Mouse (Mus musculus) heart, embryonic 15.5 days (tissue): ENCODE results near the gene Clec12a. TPM values are rescaled to one million over a fixed set of nuclear protein-coding genes. Genes with fewer than 3 reads are reported as not detected.

Experiments
- ATAC-seq: fragments of 200-750 bp; cut with Nextera tagmentation; replicated peaks from 2 replicates; pipeline ENCODE4 v1.8.0; 2017; ENCODE audit warnings: low read depth, moderate TSS enrichment; ENCODE audit not compliant: insufficient number of reproducible peaks, insufficient read depth, low FRiP score
- H3K27ac ChIP-seq: fragments of 300-500 bp; sonication (generic); 2 replicates; pipeline ENCODE4 v1.5.1; 2015; ENCODE audit warnings: mild to moderate bottlenecking, inconsistent platforms
- H3K27me3 ChIP-seq: fragments of 300-500 bp; sonication (generic); 2 replicates; pipeline ENCODE4 v1.6.1; 2015; ENCODE audit warnings: inconsistent platforms
- H3K36me3 ChIP-seq: fragments of 300-500 bp; sonication (generic); 2 replicates; pipeline ENCODE4 v1.6.1; 2015; ENCODE audit warnings: mild to moderate bottlenecking, inconsistent platforms
- H3K4me1 ChIP-seq: fragments of 300-500 bp; sonication (generic); replicated peaks from 2 replicates; pipeline ENCODE4 v1.6.1; 2015; ENCODE audit warnings: inconsistent platforms
- H3K4me2 ChIP-seq: fragments of 300-500 bp; sonication (generic); 2 replicates; pipeline ENCODE4 v1.6.1; 2015; ENCODE audit warnings: inconsistent platforms, mild to moderate bottlenecking, moderate library complexity
- H3K4me3 ChIP-seq: fragments of 300-500 bp; sonication (generic); 2 replicates; pipeline ENCODE4 v1.5.1; 2015; ENCODE audit warnings: mild to moderate bottlenecking, inconsistent platforms
- H3K9ac ChIP-seq: fragments of 300-500 bp; sonication (generic); 2 replicates; pipeline ENCODE4 v1.6.1; 2015; ENCODE audit warnings: mild to moderate bottlenecking, inconsistent platforms
- H3K9me3 ChIP-seq: fragments of 300-500 bp; sonication (generic); replicated peaks from 2 replicates; pipeline ENCODE4 v1.6.1; 2016; ENCODE audit warnings: inconsistent platforms
- WGBS: fragments of 180-500 bp; shearing (Covaris S2); methylation state at CpG from one replicate; pipeline ENCODE4 v1.1.7; 2015; ENCODE audit warnings: mixed read lengths; 5-methylcytosine and 5-hydroxymethylcytosine counted together
- polyA plus RNA-seq: library from polyadenylated mRNA; unstranded; fragments of >200 nt; fragmentation: Nextera tagmentation; extraction: Ambion mirVana; gene quantifications from 2 replicates; pipeline ENCODE4 v1.2.1, GENCODE M21; 2015

Clec12a gene
- polyA plus RNA-seq, 1 experiment from 2014 or later = 0.60 TPM

- Histone ChIP-seq H3K9me3 (no peaks in the 10 kb centered on the region), H3K4me1 (no peaks in the 10 kb centered on the region; the same call in 1 of the 2 replicates), H3K4me3 (no peak overlapping the region), H3K36me3 (no peaks in the 10 kb centered on the region), H3K9ac (no peak overlapping the region), H3K27me3 (no peaks in the 10 kb centered on the region), H3K27ac (no peak overlapping the region), H3K4me2 (no peak overlapping the region)
- WGBS = 59% methylated on average over 1 of the region's 1 CpGs
- ATAC-seq = no peak
These were observed 4.7 kb upstream of the Clec12a start for GRCm38 (mm10) chr6:129337751-129338150.

DNA sequence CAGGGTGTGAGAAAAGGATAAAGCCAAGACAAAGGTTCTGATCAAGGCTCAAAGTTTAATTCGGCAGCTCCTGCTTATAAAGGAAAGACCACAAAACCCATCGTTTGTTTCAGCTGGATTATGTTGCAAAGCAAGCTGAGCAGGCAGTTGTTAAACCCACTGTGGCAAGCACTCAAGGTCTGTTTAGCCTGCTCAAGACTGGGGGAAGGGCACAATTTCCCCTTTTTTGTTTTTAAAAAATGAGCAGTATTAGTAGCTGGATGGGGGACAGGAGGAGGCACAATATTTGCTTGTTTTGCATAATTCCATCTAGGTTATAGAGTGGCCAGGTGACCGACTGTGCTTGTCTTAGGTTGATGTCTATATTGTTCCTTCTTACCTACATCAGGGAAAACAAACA lies 1.9 kb downstream of the Clec12a start:
- H3K4me1 ChIP-seq = no peaks in the 10 kb centered on the region
- H3K36me3 ChIP-seq = no peaks in the 10 kb centered on the region
- no peaks in the 10 kb centered on the region for H3K27me3 ChIP-seq
- no peak overlapping the region for H3K27ac ChIP-seq
- WGBS = 69% methylated on average over 3 of the region's 3 CpGs
- H3K9me3 ChIP-seq = no peaks in the 10 kb centered on the region
- H3K9ac ChIP-seq = no peak overlapping the region
- H3K4me3 ChIP-seq = no peak overlapping the region
- ATAC-seq = no peak
- H3K4me2 ChIP-seq = no peak overlapping the region

DNA sequence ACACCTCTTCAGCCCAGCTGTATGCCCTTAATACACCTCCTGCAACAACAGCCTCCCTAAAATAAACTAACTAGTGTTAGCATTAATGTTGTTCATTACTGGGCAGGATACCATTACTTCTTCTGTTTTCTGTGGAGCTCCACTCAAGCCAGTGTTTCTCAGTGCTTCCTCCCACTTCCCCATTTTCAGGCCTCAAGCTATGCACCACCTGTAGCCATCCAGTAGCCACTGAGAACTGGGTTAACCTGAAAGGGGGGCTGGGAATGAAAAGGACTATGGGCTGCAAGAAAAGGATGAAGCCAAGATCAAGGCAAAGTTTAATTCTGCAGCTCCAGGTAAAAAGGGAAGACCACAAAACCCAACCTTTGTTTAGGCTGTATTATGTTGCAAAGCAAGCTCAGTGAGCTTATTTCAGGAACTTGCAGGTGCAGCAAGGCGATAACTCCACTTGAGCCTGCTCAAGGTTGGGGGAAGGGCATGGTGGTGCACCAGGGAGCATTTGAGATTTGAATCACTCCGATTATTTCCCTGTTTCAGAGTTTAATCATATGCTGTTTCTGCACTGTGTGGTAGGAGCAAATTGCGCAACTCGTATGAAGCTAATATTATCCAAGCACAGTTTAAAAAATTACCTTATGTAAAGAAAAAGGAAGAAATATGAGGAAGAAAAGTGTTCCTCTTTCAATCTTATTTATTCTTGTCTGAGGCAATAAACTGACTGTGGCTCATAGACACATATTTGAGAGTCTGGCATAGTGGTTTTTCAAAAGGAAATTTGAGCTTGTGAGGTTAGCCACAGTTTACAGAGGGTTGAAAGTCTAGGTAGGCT lies 7.2 kb downstream of the Clec12a start:
- Histone ChIP-seq H3K9me3 (no peaks in the 10 kb centered on the region), H3K4me1 (no peaks in the 10 kb centered on the region), H3K27ac (no peak overlapping the region), H3K4me3 (no peak overlapping the region), H3K36me3 (no peaks in the 10 kb centered on the region), H3K27me3 (no peaks in the 10 kb centered on the region), H3K9ac (no peak overlapping the region), H3K4me2 (no peak overlapping the region)
- WGBS = 54% methylated on average over 4 of the region's 4 CpGs
- no peak for ATAC-seq

GRCm38 (mm10) chr6:129351091-129351490 lies 8.6 kb downstream of the Clec12a start:
- H3K4me3 ChIP-seq = no peak overlapping the region
- WGBS = 91% methylated on average over 3 of the region's 3 CpGs
- no peaks in the 10 kb centered on the region for H3K4me1 ChIP-seq
- no peak overlapping the region for H3K9ac ChIP-seq
- no peaks in the 10 kb centered on the region for H3K36me3 ChIP-seq
- no peaks in the 10 kb centered on the region for H3K9me3 ChIP-seq
- H3K27me3 ChIP-seq = no peaks in the 10 kb centered on the region
- ATAC-seq = no peak
- H3K27ac ChIP-seq = no peak overlapping the region
- no peak overlapping the region for H3K4me2 ChIP-seq

DNA sequence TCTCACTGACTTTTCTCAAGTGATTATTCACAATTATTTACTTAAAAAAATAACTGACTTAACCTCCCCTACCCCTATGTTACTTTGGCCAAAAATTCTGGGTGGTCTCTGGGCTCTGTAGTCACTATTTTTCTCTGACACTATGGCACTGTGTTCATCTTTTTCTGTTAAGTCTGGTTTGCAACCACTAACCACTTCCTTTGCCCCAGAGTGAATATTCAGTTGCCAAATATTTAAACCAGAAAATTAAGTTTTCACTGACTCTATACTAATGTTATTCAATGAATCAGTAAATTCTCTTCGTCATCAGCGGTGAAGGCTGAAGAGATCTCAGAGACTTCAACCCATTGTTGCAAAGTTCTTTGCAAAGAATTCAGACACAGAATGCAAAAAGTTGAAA lies 13.3 kb downstream of the Clec12a start:
- H3K4me3 ChIP-seq = no peak overlapping the region
- no peak for ATAC-seq
- WGBS = 89% methylated on average over 2 of the region's 2 CpGs

DNA sequence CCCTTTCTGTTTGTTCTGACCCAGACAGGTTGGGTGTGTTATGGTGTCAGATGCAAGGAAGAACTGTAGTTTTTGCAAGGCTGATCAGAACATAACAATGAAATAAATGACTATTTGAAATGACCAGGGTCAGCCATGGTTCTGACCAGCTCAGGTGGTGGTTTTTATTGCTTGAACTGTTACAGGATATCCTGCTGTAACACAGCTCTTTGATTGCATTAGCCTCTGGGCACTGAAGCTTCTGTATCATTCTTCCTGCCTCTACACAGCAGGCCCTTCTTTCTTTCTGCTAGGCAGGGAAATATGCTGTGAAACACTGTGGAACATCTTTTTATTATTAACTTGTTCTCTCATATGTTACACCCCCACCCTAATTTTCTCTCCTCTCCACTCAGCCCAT lies 13.9 kb downstream of the Clec12a start:
- no peaks in the 10 kb centered on the region for H3K27me3 ChIP-seq
- H3K9ac ChIP-seq = no peak overlapping the region
- no peak overlapping the region for H3K4me3 ChIP-seq
- H3K27ac ChIP-seq = no peak overlapping the region
- H3K4me1 ChIP-seq = no peaks in the 10 kb centered on the region
- ATAC-seq = no peak
- no peaks in the 10 kb centered on the region for H3K36me3 ChIP-seq
- no peaks in the 10 kb centered on the region for H3K9me3 ChIP-seq
- H3K4me2 ChIP-seq = no peak overlapping the region

More for the DNA sequence above, 13.3 kb downstream of the Clec12a start:
- Histone ChIP-seq H3K4me1 (no peaks in the 10 kb centered on the region), H3K9me3 (no peaks in the 10 kb centered on the region), H3K36me3 (no peaks in the 10 kb centered on the region), H3K27me3 (no peaks in the 10 kb centered on the region), H3K4me2 (no peak overlapping the region), H3K27ac (no peak overlapping the region), H3K9ac (no peak overlapping the region)

DNA sequence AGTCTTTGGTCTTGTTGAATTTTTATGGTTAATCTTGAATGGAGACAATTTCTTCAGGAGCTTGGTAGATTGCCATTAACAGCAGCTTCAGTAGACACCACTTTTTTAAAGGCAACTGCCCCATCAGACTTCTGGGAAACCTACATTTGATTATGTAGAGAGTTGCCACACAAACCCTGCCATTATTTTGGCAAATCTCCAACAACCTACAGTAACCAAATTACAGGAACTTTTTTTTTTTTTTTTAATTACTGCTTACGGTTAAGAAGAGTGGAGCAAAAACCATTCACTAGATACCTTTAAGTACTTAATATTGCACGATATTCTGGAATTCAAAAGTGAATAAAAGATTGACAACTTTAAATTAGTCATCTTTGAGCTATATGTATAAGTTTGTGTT lies 17.0 kb downstream of the Clec12a start:
- no peak for ATAC-seq

GRCm38 (mm10) chr6:129363942-129364341 lies 21.5 kb downstream of the Clec12a start:
- Histone ChIP-seq H3K27ac (no peak overlapping the region), H3K27me3 (no peaks in the 10 kb centered on the region), H3K9me3 (no peaks in the 10 kb centered on the region), H3K4me1 (no peaks in the 10 kb centered on the region), H3K36me3 (no peaks in the 10 kb centered on the region), H3K4me3 (no peak overlapping the region), H3K4me2 (no peak overlapping the region), H3K9ac (no peak overlapping the region)
- no peak for ATAC-seq
- WGBS = 18% methylated on average over 1 of the region's 1 CpGs

More for the DNA sequence above, 17.0 kb downstream of the Clec12a start:
- Histone ChIP-seq H3K9me3 (no peaks in the 10 kb centered on the region), H3K27me3 (no peaks in the 10 kb centered on the region), H3K36me3 (no peaks in the 10 kb centered on the region), H3K27ac (no peak overlapping the region), H3K4me2 (no peak overlapping the region), H3K4me3 (no peak overlapping the region), H3K9ac (no peak overlapping the region), H3K4me1 (no peaks in the 10 kb centered on the region)
- WGBS = 86% methylated on average over 2 of the region's 2 CpGs

DNA sequence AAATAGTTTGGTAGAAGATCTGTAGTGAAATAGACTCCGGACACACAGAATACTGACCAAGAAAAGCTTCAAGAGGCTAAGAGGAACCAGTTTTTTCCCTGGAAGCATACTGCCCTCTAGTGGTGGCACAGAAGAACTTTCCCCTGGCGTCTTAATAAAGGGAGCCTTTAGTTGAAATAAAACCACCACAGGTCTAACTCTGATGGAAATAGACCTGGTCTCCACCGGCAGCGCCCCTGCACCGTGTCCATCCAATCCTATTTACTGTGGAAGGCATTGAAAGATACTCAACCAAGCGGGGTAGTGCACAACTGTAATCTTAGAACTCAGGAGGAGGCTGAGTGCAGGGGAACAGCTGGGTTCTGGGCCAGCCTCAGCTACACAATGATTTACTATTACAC lies 23.5 kb downstream of the Clec12a start:
- Histone ChIP-seq H3K9me3 (no peaks in the 10 kb centered on the region), H3K4me3 (no peak overlapping the region), H3K4me2 (no peak overlapping the region), H3K27ac (no peak overlapping the region), H3K4me1 (no peaks in the 10 kb centered on the region), H3K27me3 (no peaks in the 10 kb centered on the region), H3K36me3 (no peaks in the 10 kb centered on the region), H3K9ac (no peak overlapping the region)
- 8% methylated on average over 6 of the region's 6 CpGs for WGBS
- no peak for ATAC-seq

GRCm38 (mm10) chr6:129369374-129370132 lies 27.1 kb downstream of the Clec12a start:
- ATAC-seq = no peak
- H3K9ac ChIP-seq = no peak overlapping the region
- 50% methylated on average over 7 of the region's 7 CpGs for WGBS
- H3K36me3 ChIP-seq = no peaks in the 10 kb centered on the region
- no peak overlapping the region for H3K4me2 ChIP-seq
- H3K4me1 ChIP-seq = no peaks in the 10 kb centered on the region
- no peaks in the 10 kb centered on the region for H3K9me3 ChIP-seq
- no peak overlapping the region for H3K4me3 ChIP-seq
- H3K27ac ChIP-seq = no peak overlapping the region
- no peaks in the 10 kb centered on the region for H3K27me3 ChIP-seq

DNA sequence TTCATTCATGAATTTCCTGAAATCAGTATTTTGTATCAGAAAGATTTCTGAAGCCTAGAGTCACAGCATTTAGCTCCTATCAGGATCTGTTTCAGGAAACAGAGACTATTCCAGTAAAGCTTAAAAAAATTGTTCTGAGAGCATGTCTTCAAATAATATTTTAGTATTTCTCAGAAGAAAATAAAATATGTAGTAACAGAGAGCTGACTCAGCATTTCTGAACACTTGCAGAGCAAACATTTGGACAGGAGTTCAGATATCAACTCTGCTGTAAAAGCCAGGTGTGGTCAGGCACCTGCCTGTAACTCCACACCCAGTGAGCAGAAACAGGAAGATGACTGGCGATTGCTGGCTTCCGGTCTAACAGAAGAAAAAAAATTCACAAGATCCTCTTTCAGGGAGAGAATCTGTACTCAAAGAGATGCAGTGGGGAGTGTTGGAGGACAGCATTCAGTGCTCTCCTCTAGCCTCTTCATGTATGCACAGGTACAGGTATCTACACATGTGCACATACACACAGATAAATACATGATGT lies 32.5 kb downstream of the Clec12a start:
- Histone ChIP-seq H3K9ac (no peak overlapping the region), H3K27me3 (no peaks in the 10 kb centered on the region), H3K4me3 (no peak overlapping the region), H3K36me3 (no peaks in the 10 kb centered on the region), H3K4me1 (no peaks in the 10 kb centered on the region), H3K9me3 (no peaks in the 10 kb centered on the region), H3K27ac (no peak overlapping the region), H3K4me2 (no peak overlapping the region)
- 73% methylated on average over 2 of the region's 2 CpGs for WGBS
- ATAC-seq = no peak
